Mouse (Mus musculus): ENCODE results near the gene Cyba.
A peak's percentile ranks its signal among the peaks of the same experiment; 100 is the strongest.

The Cyba gene

DNA sequence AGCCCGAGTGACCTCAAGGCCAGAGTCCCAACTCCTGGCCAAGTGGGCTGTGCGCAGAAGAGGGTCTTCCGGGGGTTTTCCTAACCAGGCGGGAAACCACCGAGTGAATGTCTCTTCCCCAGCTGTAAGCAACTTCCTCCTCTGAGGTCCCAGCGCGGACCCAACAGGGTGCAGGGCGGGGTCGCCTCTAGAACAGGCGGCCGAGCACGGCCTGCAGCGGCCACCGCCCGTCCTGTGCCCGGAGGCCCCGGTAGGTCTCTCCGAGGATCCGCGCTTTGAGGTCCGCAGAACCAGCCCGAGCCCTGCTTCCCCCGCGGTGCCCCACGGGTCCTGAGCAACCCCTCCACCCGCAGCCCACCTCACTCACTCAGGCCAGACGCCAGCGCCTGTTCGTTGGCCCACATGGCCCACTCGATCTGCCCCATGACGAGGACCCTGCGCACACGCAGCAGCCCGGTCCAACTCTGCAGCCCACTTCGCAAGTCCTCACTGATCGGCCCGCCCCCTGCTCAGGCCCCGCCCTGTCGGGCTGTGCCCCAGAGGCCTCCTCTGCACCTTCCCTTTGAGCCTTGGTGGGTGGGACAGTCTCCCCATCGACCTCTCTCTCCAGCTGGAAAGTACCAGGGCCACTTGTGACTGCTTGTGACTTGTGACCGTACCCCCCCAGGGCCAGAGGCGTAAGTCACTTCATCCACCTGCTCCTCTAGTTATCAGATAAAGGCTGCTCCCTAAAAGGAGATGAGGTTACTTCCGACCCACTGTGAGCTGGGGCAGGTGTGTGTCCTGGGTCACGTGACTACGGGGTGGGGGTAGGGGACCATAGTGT is at the start of gene Cyba:
Gene Cyba, minus strand, starts transcription at position 488 of the 826 bp plus-strand sequence.
- no peak for DNase-seq (ENCODE audit: low read depth, low spot score)

DNA sequence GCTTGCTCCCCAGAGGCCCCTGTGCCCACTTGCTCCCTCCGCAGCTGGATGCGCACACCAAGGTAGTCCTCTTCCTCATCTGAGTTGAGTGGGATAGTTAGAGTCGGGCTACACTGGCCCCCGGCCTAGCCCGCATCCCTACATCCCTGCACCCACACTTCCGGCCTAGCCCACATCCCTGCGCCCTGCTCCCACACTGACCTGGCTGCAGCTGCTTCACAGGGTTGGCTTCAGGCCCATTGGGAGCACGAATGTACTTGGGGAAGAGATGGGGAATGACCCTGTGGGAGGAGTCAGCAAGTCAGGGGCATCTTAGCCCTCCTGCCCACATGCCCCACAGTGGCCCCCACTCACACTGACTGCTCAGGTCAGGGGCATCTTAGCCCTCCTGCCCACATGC is 49.7 kb upstream of the Cyba start:
- no peak for DNase-seq (ENCODE audit: low read depth, low spot score)

- DNase-seq (ENCODE audit: low read depth, low spot score) = peak; percentile 73
These were observed 43.0 kb upstream of the Cyba start, which contains the start of the genes Rnf166 and Ctu2 for GRCm38 (mm10) chr8:122475580-122476320. Rnf166 (minus strand) TSS chr8:122476064. Ctu2 (plus strand) TSS chr8:122476143.

- DNase-seq (ENCODE audit: low read depth, low spot score) = no peak
These were observed 42.3 kb upstream of the Cyba start for GRCm38 (mm10) chr8:122474951-122475560.

DNA sequence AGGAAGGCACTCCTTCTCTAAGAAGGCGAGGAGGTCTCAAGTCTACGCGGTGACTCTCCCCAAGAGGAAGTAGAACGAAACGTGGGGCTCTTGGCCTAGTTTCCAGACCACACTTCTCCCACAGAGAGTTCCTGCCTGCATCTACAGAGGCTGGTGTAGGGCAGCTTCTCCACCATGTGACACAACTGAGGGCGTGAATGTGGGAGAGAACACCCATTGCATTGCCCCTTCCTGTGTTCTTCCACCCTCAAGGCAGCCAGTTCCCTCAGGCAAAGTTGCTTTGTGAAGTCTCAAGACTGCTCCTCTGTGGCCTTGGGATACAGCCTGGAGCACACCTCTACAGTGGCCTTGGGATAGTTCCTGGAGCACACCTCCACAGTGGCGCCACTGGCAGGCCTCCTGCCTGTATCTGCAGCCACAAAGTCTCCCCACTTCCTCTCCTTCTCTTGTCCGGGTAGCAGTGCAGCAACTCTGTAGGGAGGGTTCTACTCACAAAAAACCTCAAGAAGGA is 41.2 kb upstream of the Cyba start:
- DNase-seq (ENCODE audit: low read depth, low spot score) = no peak

- DNase-seq (ENCODE audit: low read depth, low spot score) = no peak
These were observed 38.0 kb upstream of the Cyba start for GRCm38 (mm10) chr8:122470691-122471090.

DNA sequence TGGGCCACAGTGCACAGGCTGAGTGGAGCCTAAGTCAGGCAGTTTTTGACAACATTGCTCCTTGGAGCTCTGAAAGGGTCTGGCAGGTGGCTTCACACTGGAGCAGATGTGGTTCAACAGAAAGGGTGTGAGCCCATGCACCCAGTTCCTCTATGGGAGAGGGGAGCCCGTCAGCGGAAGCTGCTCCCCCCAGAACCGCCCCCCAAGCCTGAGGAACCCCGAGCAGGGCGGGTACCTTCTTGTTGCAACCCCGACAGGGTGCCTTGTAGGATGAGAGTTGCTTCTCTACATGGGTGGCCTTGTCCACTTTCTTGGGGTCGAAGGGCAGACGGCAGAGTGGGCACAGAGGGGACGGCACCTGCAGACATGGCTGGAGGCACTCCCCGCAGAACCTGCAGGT is 37.2 kb upstream of the Cyba start:
- DNase-seq (ENCODE audit: low read depth, low spot score) = no peak

DNA sequence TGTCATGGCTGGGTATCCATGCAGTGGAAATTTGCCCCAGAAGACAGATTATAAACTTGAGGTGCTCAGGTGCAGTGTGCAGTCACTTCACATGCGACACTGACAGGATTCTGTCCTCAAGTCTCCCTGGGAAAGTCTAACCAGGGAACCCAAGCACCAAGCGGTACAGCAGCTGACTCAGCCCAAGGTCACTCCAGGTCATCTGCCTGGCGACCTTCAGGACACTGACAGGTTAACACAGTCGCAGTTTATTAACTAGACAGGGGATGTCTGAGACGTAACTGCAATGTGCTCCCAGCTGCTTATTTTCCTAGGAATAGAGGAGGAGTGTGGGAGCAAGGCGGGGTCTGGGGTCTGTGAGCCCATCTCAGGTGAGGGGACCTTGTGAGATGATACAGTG is 36.7 kb upstream of the Cyba start:
- no peak for DNase-seq (ENCODE audit: low read depth, low spot score)

GRCm38 (mm10) chr8:122467816-122468215 is 35.1 kb upstream of the Cyba start:
- no peak for DNase-seq (ENCODE audit: low read depth, low spot score)

DNA sequence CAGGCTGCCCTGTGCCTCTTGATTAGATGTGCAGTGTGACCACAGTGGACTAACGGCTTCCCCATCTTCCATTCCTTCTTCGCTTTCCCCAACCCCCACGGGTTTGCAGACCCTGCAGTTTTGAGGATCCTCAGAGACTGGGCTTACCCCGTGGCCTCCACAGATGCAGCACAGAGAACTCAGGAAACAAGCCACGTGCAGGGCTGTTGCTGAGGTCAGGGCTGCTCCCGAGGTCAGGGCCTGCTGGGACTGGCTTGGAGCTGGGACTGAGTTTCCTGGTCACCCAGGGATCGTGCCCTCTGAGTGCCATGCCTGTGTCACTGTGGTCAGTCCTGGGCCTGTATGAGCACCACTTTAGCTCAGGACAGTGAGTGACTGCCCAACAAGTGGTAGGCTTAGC is 32.3 kb upstream of the Cyba start:
- no peak for DNase-seq (ENCODE audit: low read depth, low spot score)

GRCm38 (mm10) chr8:122463651-122464640 is 31.2 kb upstream of the Cyba start:
- DNase-seq (ENCODE audit: low read depth, low spot score) = no peak

DNA sequence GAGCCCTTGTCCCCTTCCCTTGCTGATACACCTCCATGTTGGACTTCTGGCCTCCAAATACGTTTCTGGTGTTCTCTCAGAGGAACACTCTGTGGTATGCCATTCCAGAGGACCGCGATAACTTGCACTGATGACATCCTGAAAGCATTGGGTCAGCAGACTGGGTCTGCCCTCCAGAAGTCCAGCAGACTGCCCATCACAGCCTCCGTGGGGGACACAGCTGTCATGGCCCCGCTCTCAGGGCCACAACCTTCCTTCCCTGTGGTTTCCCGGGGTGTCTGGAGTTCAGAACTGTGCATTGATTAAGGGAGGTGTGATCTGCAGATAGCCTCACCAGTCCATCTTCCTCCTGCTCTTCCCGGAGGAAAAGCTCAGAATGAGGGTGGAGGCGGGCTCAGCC is 29.8 kb upstream of the Cyba start:
- DNase-seq (ENCODE audit: low read depth, low spot score) = no peak

- DNase-seq (ENCODE audit: low read depth, low spot score) = no peak
These were observed 28.9 kb upstream of the Cyba start for GRCm38 (mm10) chr8:122461473-122462148.

DNA sequence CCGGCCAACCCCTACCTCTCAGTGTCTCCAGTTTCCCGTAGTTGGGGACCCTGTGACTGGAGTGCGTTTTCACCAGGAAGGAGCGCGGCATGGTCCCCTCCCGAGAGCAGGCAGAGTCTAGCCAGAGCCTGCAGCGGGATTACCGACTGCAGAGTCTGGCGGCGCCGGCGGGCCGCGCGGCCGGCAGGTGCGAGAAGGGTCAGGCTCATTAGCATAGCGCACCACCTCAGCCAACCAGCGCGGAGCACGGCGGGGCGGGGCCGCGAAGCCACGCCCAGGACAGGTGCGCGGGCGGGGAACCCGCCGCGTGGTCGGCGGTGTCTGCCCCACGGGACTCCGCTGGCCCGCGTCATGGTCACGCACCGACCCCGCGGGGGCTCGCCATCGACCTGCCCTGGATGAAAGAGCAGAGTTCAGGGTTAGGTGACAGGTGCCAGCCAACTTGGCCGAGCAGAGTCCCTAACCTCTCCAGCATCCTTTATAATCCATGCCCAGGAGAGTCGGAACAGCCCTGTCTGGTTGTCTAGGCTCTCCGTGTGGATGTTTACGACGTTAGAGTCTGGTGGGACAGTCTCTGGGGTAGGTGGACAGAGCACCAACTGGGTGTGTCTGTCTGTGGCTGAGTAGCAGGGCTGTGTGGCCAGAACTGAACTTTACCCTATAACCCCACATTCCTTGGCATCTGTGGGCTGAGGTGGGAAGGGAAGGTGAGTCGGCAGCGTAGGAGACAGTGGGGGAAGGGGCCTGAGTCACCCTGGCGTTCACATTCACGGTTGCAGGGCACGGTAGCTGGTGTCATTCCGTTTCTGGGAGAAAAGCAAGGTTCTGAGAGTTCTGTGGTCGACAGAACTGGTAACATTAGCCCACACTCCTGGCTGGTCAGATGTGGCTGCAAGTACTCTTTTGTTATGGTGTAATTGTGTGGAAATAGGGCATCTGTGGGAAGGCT is 28.1 kb upstream of the Cyba start, which contains the start of gene Snai3:
Gene Snai3, minus strand, starts transcription at position 210 of the 949 bp plus-strand sequence.
- DNase-seq (ENCODE audit: low read depth, low spot score) = no peak

DNA sequence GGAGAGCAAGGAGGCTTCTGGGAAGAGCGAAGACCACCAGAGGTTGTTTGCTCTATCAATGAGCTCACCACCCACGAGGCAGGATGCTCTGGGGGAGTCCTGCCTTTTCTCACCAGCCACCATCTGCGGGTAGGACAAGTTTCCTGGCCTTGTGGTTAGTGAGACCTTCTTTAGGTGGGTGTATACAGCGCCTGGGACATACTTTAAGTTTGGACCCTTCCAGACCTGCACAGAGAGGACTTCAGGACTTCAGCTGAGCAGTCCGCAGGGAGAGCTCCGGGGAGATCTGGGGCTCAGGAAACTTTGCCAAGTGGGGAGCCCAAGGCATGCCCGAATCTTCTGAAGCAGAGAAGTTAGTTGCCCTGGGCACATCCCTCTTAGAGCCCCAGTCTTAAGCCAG is 27.3 kb upstream of the Cyba start:
- DNase-seq (ENCODE audit: low read depth, low spot score) = no peak

DNA sequence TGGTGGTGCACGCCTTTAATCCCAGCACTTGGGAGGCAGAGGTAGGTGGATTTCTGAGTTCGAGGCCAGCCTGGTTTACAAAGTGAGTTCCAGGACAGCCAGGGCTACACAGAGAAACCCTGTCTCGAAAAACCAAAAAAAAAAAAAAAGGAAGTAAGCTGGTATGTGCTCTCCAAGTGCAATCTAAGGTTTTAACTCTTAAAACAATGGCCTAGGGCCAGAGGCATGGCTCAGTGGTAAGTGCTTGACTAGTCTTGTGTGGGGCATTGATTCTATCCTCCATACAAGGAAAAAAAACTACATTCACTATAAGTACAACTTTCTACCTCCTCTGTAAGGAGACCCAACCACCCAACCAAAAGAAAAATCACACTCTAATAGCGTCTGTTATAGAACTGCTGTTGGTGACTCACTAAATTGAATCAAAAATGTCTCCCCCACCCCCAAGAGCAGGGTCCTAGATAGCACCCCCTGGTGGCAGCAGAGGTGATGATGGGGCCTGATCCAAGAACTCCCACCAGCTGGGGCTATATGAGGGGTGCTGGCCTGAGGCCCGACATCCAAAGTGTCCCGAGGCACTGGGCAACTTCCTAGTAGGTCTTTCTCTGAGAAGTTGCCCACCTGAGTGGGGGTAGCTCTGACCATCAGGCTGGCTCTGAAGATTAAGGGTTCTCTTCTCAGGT is 26.6 kb upstream of the Cyba start:
- no peak for DNase-seq (ENCODE audit: low read depth, low spot score)

GRCm38 (mm10) chr8:122457171-122457570 is 24.4 kb upstream of the Cyba start:
- no peak for DNase-seq (ENCODE audit: low read depth, low spot score)

DNA sequence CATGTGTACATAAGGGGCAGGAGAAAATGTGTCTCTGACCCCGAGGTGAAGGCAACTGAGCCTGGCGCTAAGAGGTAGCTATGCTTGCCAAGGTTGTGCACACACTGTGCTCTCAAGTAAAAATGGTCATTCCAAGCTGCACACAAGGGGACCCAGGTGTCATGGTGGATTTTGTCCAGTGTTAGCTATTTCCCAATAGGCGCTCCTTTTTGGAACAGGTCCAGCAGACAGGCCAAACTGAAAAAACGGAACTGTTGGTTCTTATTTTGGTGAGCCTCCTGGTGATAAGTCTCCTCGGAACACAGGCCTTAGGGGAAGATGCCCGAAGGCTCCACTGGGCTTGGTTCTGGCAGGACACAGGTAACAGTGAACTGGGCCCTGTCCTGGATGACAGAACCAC is 21.7 kb upstream of the Cyba start:
- no peak for DNase-seq (ENCODE audit: low read depth, low spot score)

GRCm38 (mm10) chr8:122452154-122452553 is 19.4 kb upstream of the Cyba start:
- DNase-seq (ENCODE audit: low read depth, low spot score) = no peak
